Mouse (Mus musculus) hindbrain, embryonic 12.5 days (tissue): ENCODE data around the gene Foxj2. TPM values are rescaled to one million over a fixed set of nuclear protein-coding genes. Genes with fewer than 3 reads are reported as not detected.

Experiments used
- ATAC-seq: fragments of 200-750 bp; cut with Nextera tagmentation; 2 replicates; pipeline ENCODE4 v1.8.0; 2017; ENCODE audit warnings: moderate TSS enrichment; ENCODE audit not compliant: low FRiP score
- H3K27ac ChIP-seq: fragments of 300-500 bp; sonication (generic); 2 replicates; pipeline ENCODE4 v1.5.1; 2016; ENCODE audit warnings: mild to moderate bottlenecking
- H3K27me3 ChIP-seq: fragments of 300-500 bp; sonication (generic); 2 replicates; pipeline ENCODE4 v1.6.1; 2016; ENCODE audit warnings: mild to moderate bottlenecking
- H3K36me3 ChIP-seq: fragments of 300-500 bp; sonication (generic); 2 replicates; pipeline ENCODE4 v1.6.1; 2016; ENCODE audit warnings: mild to moderate bottlenecking
- H3K4me1 ChIP-seq: fragments of 300-500 bp; sonication (generic); 2 replicates; pipeline ENCODE4 v1.6.1; 2016
- H3K4me2 ChIP-seq: fragments of 300-500 bp; sonication (generic); replicated peaks from 2 replicates; pipeline ENCODE4 v1.6.1; 2016; ENCODE audit warnings: mild to moderate bottlenecking
- H3K4me3 ChIP-seq: fragments of 300-500 bp; sonication (generic); 2 replicates; pipeline ENCODE4 v1.5.1; 2016; ENCODE audit warnings: mild to moderate bottlenecking
- H3K9ac ChIP-seq: fragments of 300-500 bp; sonication (generic); 2 replicates; pipeline ENCODE4 v1.6.1; 2016; ENCODE audit warnings: mild to moderate bottlenecking, moderate library complexity
- H3K9me3 ChIP-seq: fragments of 300-500 bp; sonication (generic); replicated peaks from 2 replicates; pipeline ENCODE4 v1.6.1; 2016; ENCODE audit warnings: mild to moderate bottlenecking
- WGBS: fragments of 180-500 bp; shearing (Covaris S2); methylation state at CpG from one replicate; pipeline ENCODE4 v1.1.7; 2016; 5-methylcytosine and 5-hydroxymethylcytosine counted together
- polyA plus RNA-seq: library from polyadenylated mRNA; unstranded; fragments of >200 nt; fragmentation: Nextera tagmentation; extraction: Ambion mirVana; gene quantifications from 2 replicates; pipeline ENCODE4 v1.2.1, GENCODE M21; 2016

Gene Foxj2
- polyA plus RNA-seq, 1 experiment from 2014 or later, result 6.1 TPM

DNA sequence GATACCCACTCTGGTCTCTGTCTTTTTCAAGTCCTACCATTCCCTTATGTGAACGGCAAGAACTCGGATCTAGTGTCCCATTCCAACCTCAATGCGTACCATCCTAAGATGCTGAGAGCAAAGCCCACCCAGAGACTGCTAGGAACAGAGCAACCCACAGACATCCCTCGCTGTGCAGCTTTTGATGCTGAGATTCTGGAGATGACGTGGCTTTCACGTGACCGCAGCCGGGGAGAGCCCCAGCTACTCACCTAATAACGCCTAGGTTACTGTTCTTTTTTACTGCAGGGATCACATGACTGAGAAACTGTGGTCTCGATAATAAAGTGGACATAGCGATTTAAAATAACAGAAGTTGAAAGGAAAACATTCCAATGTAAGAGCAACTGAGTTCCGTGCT is 34.8 kb downstream of the Foxj2 start:
- no peaks in the 10 kb centered on the region for H3K27me3 ChIP-seq
- H3K4me2 ChIP-seq, result no peak overlapping the region
- no peaks in the 10 kb centered on the region for H3K4me1 ChIP-seq
- no peak overlapping the region for H3K27ac ChIP-seq
- H3K9me3 ChIP-seq, result no peaks in the 10 kb centered on the region
- H3K36me3 ChIP-seq, result no peaks in the 10 kb centered on the region
- no peak overlapping the region for H3K9ac ChIP-seq
- H3K4me3 ChIP-seq, result no peak overlapping the region
- WGBS, result 86% methylated on average over 12 of the region's 12 CpGs
- ATAC-seq, result no peak

DNA sequence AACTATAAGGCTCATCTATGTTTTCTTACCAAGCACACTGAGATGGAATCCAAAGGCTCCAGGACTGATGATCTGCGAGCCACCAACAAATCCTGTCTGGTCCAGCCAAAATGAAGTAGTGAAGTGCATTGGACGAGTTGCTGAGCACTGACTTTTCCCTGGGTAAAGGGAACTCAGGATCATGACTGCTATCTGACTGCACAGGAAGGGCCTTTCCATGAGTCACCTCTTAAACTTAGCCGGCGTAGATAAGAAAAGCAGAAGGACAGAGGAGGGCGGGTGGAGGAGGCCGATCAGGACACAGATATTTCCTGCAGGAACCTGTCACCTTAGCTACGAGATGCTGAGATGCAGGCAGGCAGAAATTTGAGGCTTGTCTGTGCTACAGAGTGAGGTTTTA is 36.2 kb downstream of the Foxj2 start, which contains the start of gene C3ar1:
C3ar1 (minus strand) TSS at position 207 of the 400 bp plus-strand sequence.
- H3K27me3 ChIP-seq, result no peaks in the 10 kb centered on the region
- no peak for ATAC-seq
- WGBS, result 79% methylated on average over 7 of the region's 7 CpGs

DNA sequence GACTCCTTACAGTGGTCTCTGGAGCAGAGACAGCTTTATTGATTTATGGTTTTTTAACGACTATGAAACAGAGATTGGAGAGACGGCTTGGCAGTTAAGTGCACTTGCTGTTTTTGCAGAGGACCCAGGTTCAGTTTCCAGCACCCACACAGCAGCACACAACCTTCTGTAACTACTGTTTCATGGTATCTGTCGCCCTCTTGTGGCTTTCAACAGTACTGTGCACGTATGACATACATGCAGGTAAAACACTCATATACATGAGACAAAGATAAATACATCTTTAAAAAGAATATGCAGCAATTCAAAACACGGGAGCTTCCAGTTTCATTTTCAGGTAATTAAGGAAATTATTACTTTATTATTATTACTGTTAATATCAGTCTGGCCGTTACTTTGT is 42.7 kb downstream of the Foxj2 start:
- ATAC-seq, result no peak
- Histone ChIP-seq H3K4me2 (no peak overlapping the region), H3K9ac (no peak overlapping the region), H3K9me3 (peaks cover 18% of the 10 kb centered on the region), H3K4me3 (no peak overlapping the region), H3K27me3 (no peaks in the 10 kb centered on the region), H3K4me1 (no peaks in the 10 kb centered on the region), H3K27ac (no peak overlapping the region), H3K36me3 (no peaks in the 10 kb centered on the region)
- 81% methylated on average over 6 of the region's 6 CpGs for WGBS

More for the DNA sequence above, 36.2 kb downstream of the Foxj2 start, which contains the start of gene C3ar1:
- Histone ChIP-seq H3K9ac (no peak within 1 kb of the TSS), H3K4me1 (no peaks in the 10 kb centered on the region), H3K27ac (no peak within 1 kb of the TSS), H3K4me2 (no peak within 1 kb of the TSS), H3K9me3 (0 out of 2 replicates have a peak, but pooled peaks cover 3% of the 10 kb centered on the region), H3K36me3 (no peaks in the 10 kb centered on the region), H3K4me3 (no peak within 1 kb of the TSS)

DNA sequence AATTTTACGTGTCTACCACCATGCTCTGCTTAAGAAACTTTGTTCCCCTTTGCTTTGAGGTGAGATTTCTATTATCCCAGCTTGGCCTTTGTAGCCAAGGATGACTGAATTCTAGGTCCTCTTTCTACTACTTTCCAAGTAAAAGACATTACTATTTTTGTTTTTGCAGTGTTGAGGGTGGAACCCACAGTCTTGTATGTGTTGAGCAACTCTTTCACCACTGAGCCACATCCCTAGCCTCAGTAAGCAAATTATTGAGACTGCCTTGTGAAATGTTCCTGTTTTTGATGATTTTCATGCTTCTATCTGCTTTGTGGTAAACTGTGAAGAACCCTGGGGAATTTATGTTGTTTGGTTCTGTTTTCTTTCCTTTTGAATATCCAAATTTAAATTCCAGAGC is 43.2 kb downstream of the Foxj2 start:
- 96% methylated on average over 1 of the region's 1 CpGs for WGBS
- no peak overlapping the region for H3K27ac ChIP-seq
- no peak overlapping the region for H3K4me2 ChIP-seq
- H3K27me3 ChIP-seq, result no peaks in the 10 kb centered on the region
- H3K9me3 ChIP-seq, result peaks cover 18% of the 10 kb centered on the region
- H3K36me3 ChIP-seq, result no peaks in the 10 kb centered on the region
- no peaks in the 10 kb centered on the region for H3K4me1 ChIP-seq
- no peak for ATAC-seq
- H3K9ac ChIP-seq, result no peak overlapping the region
- no peak overlapping the region for H3K4me3 ChIP-seq

DNA sequence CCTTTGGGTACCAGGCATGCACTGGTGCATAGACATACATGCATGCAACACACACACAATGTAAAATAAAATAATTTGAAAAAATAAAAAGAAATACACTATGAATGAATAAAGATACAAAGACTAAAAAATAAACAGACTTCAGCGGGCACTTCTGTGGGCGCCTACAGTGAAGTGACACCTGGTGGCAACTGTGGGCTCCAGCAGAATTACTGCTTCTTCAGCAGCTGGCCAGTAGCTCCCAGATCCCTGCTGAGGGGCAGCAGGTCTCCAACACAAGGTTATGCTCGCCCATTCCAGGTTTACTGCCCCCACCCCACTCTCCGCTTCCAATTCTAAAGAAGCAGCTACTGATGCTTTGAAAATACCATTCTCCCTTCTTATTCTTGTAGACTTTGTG is 48.2 kb downstream of the Foxj2 start:
- Histone ChIP-seq H3K36me3 (no peaks in the 10 kb centered on the region), H3K9me3 (no peaks in the 10 kb centered on the region), H3K27me3 (no peaks in the 10 kb centered on the region; the same call in 1 of the 2 replicates), H3K9ac (no peak overlapping the region), H3K4me3 (no peak overlapping the region), H3K4me1 (no peaks in the 10 kb centered on the region), H3K4me2 (no peak overlapping the region), H3K27ac (no peak overlapping the region)
- 66% methylated on average over 4 of the region's 4 CpGs for WGBS
- no peak for ATAC-seq

DNA sequence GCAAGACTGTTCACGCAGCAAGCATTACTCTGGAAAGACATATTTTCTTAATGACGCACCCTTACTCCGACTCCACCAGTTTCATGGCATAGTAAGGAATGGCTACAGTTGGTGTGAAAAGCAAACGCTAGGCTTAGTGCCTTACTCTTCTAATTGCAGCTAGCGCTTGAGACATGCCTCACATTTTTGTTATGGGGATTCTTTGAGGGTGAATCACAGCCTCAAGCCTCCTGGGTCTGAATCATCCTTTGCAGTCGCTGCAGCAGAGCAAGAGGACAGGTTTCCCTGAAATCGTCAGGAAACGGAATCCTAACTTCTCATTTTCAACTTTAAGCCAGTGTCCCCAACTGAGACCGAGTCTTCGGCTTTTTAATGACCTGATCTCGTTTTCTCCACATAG is 50.1 kb downstream of the Foxj2 start:
- H3K4me2 ChIP-seq, result no peak overlapping the region
- H3K27ac ChIP-seq, result no peak overlapping the region
- H3K36me3 ChIP-seq, result no peaks in the 10 kb centered on the region
- no peak overlapping the region for H3K9ac ChIP-seq
- H3K9me3 ChIP-seq, result no peaks in the 10 kb centered on the region
- no peaks in the 10 kb centered on the region for H3K4me1 ChIP-seq
- no peaks in the 10 kb centered on the region; the same call in 1 of the 2 replicates for H3K27me3 ChIP-seq
- no peak overlapping the region for H3K4me3 ChIP-seq
- ATAC-seq, result no peak
- 81% methylated on average over 11 of the region's 11 CpGs for WGBS

DNA sequence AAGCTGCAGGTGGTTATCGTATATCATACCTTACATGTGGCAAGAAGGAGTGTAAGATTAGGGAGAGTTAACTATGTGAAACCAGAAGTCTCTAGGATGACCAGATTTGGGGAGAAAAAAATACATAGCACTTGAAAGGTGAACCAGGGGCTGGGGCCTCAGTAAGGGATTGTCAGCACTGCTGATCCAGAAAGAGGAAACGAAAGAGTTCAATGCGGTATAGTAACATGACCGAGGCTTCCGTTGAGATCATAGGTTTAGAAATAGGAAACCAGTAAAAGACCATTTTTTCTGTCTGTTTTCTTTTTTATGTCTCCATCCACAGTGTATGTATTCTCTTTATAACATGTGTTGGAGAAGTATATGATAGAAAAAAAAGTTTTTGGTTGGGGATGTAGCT is 53.1 kb downstream of the Foxj2 start:
- Histone ChIP-seq H3K4me3 (no peak overlapping the region), H3K9me3 (no peaks in the 10 kb centered on the region), H3K27me3 (no peaks in the 10 kb centered on the region; the same call in 1 of the 2 replicates), H3K4me1 (peaks cover 8% of the 10 kb centered on the region), H3K4me2 (no peak overlapping the region), H3K36me3 (no peaks in the 10 kb centered on the region), H3K27ac (no peak overlapping the region), H3K9ac (no peak overlapping the region)
- ATAC-seq, result no peak
- WGBS, result 94% methylated on average over 5 of the region's 5 CpGs

DNA sequence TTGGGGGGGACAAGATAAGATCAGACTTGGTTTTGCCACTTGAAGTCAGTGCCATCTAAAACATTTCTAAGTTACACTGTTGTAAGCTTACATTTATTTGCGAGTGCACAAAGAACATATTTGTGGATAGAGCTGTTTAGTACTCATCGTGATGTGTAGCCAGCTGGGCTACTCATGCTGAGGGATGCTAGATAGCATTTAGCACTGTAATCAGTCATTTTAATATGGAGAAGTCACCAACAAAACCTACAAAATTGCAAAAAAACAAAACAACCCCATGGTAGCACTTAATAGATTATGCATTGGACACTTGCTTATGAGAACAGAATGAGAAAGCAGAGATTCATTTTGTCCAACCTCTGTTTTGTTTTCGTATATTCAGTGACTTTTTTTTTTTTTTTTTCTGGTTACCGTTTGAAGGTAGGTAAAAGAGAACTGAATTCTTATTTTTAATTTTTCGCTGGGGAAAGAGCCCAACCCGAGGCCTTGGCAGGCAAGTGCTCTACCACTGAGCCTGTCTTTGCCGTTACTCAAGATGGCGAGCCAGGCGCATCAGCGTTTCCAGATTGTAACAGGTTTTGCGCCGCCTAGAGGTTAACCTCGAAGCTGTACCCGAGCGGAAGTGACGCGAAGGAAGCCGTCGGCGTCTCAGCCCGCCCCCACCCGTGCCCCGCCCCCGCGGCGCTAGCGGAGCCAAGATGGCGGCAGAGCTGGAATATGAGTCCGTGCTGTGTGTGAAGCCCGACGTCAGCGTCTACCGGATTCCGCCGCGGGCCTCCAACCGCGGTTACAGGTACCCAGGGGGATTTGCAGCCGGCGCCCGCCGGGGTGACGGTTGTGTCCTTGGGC is 54.4 kb downstream of the Foxj2 start, which contains the start of gene Necap1:
Necap1 (plus strand) TSS at position 604 of the 849 bp plus-strand sequence.
- Histone ChIP-seq H3K9me3 (no peaks in the 10 kb centered on the region), H3K36me3 (peaks cover 6% of the 10 kb centered on the region; the same call in 1 of the 2 replicates), H3K27me3 (no peaks in the 10 kb centered on the region; the same call in 1 of the 2 replicates), H3K4me2 (peak within 1 kb of the TSS; percentile 59), H3K9ac (peak within 1 kb of the TSS; percentile 86), H3K4me3 (peak within 1 kb of the TSS; percentile 86), H3K27ac (peak within 1 kb of the TSS; percentile 89), H3K4me1 (peaks cover 8% of the 10 kb centered on the region)
- WGBS, result 7% methylated on average over 43 of the region's 43 CpGs
- ATAC-seq, result peak; percentile 95

DNA sequence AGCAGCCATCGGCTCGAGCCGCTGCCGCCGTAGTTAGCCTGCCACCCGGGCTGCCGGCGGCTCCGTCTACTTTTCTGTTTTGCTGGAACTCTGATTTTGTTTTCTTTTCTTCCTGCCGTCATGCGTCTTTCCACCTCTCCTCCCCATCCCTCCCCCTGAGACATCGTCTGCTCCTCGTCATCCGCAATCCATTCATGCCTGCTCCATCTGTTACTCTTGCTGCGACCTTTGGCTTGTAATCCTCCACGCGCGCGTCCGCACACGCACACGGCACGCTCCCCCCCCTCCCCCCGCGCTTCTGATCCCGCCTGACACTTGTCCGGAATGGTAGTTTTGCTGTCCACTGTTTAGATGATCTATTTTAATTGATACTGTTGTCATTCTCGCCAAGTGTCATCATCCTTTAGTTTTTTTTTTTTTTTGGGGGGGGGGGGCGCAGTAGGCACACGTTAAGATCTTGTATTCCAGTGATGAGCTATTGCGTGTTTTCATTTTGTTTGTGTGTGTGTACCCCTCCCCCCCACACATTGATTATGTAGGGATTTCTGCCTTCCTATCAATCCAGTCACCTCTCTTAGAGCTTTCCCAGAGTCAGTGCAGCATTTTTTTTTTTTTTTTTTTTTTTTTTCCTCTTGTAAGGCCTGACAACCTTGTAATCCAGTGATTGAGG is 55.1 kb downstream of the Foxj2 start:
- Histone ChIP-seq H3K27ac (peak overlapping the region; percentile 89), H3K4me3 (peak overlapping the region; percentile 86), H3K4me1 (peaks cover 8% of the 10 kb centered on the region), H3K9ac (peak overlapping the region; percentile 86), H3K9me3 (no peaks in the 10 kb centered on the region), H3K36me3 (peaks cover 8% of the 10 kb centered on the region), H3K27me3 (no peaks in the 10 kb centered on the region), H3K4me2 (peak overlapping the region; percentile 59)
- peak; percentile 85 for ATAC-seq
- under 1% methylated on average over 31 of the region's 31 CpGs for WGBS

DNA sequence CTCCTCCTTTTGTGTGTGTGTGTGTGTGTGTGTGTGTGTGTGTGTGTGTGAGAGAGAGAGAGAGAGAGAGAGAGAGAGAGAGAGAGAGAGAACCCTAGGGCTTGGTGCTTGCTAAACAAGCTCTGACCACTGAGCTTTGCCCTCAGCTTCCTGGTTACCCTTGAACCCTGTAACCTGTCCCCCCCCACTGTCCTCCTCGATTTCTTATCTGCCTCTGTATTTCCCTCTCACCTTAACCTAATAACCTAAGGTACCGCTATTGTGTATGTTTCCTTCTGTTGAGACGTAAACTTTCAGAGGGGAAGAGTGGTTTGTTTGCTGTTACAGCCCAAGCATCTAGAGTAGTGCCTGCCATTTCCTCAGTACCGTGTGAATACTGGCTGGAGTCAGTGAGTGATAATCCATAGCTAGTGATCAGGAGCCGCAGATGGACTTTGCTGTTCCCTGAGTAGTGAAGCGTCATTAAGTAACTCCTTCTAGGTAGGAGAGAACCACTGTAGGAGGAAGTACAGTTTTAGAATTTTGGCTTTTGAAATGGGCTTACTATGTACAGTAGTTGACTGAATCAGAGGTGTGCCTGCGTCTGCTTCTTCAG is 59.5 kb downstream of the Foxj2 start:
- Histone ChIP-seq H3K4me2 (no peak overlapping the region), H3K36me3 (peaks cover 47% of the 10 kb centered on the region), H3K27ac (no peak overlapping the region), H3K9ac (no peak overlapping the region), H3K4me1 (peaks cover 8% of the 10 kb centered on the region), H3K27me3 (no peaks in the 10 kb centered on the region), H3K4me3 (no peak overlapping the region), H3K9me3 (no peaks in the 10 kb centered on the region)
- ATAC-seq, result no peak
- WGBS, result 90% methylated on average over 7 of the region's 7 CpGs

DNA sequence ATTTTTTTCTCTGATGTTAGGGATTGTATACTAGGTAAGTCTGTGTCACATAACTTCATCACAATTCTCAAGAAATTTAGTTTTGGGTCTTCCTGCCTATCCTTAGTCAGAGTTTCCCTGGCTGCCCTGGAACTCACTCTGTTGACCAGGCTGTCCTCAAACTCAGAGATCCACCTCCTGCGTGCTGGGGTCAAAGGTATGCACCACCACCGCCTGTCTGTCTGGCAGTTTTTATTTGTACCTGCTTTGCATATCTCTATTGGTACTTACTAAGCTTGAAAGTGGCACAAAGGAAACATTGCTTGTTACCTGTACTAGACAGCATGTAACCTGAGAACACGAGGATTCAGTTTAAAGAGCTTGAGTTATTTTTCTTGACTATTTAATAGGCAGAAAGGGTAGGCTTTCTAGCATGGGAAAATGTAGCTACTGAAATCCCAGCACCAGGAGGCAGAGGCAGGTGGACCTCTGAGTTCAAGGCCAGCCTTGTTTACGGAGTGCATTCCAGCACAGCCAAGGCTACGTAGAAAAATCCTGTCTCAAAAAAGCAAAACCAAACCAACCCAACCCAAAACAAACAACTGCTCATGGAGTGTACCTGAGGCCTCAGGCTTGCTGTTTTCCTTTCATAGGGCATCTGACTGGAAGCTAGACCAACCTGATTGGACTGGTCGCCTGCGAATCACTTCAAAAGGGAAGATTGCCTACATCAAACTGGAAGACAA is 60.2 kb downstream of the Foxj2 start:
- ATAC-seq, result no peak
- Histone ChIP-seq H3K9ac (no peak overlapping the region), H3K4me2 (no peak overlapping the region), H3K27ac (no peak overlapping the region), H3K4me3 (no peak overlapping the region), H3K4me1 (peaks cover 8% of the 10 kb centered on the region), H3K9me3 (no peaks in the 10 kb centered on the region), H3K27me3 (no peaks in the 10 kb centered on the region), H3K36me3 (peaks cover 53% of the 10 kb centered on the region)
- 92% methylated on average over 7 of the region's 7 CpGs for WGBS

DNA sequence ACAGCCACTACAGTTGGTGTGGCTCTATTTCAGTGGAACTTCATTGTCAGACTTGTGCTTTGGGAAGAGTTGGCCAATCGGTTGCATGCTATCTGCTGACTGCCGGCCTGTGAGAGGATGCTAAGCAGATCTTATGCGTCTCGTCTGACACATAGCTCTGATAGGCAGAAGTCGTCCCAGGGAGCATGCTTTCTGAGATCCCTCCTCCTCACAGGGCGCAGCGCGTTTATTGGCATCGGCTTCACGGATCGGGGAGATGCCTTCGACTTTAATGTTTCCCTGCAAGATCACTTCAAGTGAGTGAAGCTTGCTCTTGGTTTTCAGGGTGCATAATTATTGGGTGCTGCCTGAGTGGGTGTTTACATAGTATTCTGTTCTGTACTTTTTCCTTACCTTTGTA is 61.6 kb downstream of the Foxj2 start:
- WGBS, result 96% methylated on average over 12 of the region's 12 CpGs
- Histone ChIP-seq H3K4me2 (no peak overlapping the region), H3K9ac (no peak overlapping the region), H3K36me3 (peaks cover 65% of the 10 kb centered on the region), H3K4me1 (no peaks in the 10 kb centered on the region), H3K4me3 (no peak overlapping the region), H3K9me3 (no peaks in the 10 kb centered on the region), H3K27me3 (no peaks in the 10 kb centered on the region), H3K27ac (no peak overlapping the region)
- no peak for ATAC-seq
